Mouse (Mus musculus): ENCODE results near the gene Unc79. TPM values are rescaled to one million over a fixed set of nuclear protein-coding genes. Genes with fewer than 3 reads are reported as not detected.
A peak's percentile ranks its signal among the peaks of the same experiment; 100 is the strongest.

Unc79 gene
- polyA plus RNA-seq, 1 experiment from 2014 or later, result 3.4 TPM

DNA sequence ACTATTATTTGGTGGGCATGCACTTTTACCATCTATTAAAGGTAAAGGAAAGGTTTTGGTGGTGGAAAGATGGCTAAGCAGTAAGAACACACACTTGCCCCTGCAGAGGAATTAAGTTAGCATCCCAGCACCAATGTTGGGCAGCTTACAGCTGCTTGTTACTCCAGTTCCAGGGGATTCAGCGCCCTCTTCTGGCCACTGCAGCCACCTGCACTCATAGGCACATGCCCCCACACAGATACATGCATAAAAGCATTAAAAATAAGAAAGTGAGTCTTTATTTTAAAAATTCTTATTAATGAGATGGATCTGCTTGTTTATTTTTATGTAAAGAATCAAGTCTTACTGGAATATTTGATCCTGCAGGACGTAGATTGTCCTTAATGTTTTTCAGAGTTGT is 206.3 kb downstream of the Unc79 start:
- no peak overlapping the region for H3K9ac ChIP-seq (ENCODE audit: low read length)
- WGBS, result 73% methylated on average over 2 of the region's 2 CpGs
- ATAC-seq (ENCODE audit: insufficient read depth, low FRiP score, low TSS enrichment), result no peak

DNA sequence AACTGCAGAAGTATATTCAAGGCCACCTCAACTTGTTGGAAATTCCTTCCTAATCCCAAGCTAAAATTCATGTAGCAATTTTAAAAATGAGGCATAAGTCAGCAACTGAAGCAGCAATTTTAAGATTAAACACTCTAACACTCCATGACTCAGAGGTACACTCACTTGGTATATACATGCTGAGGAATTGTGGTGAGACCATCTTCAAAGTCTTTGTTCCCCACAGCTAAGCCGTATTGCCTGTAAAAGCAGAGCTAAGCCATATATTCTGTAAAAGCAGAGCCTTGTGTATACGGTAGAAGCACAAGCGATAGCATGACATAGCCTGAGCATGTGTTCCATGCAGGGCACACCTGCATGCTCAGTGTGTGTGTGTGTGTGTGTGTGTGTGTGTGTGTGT is 206.7 kb downstream of the Unc79 start:
- Histone ChIP-seq H3K4me2 (ENCODE audit: low read depth) (no peak overlapping the region), H3K36me3 (ENCODE audit: control insufficient read depth, insufficient read depth, low read length) (no peaks in the 10 kb centered on the region), H3K9ac (ENCODE audit: low read length) (no peak overlapping the region), H3K4me1 (ENCODE audit: control insufficient read depth, insufficient read depth, low read length) (no peaks in the 10 kb centered on the region), H3K27me3 (ENCODE audit: control insufficient read depth, insufficient read depth, low read length) (no peaks in the 10 kb centered on the region), H3K9me3 (ENCODE audit: control insufficient read depth, low read length) (no peaks in the 10 kb centered on the region), H3K4me3 (ENCODE audit: low read depth, low read length) (no peak overlapping the region), H3K27ac (ENCODE audit: low read depth, low read length) (no peak overlapping the region)
- 66% methylated on average over 3 of the region's 3 CpGs for WGBS
- no peak for DNase-seq (ENCODE audit: low spot score)
- ATAC-seq (ENCODE audit: insufficient read depth, low FRiP score, low TSS enrichment), result no peak

More for the DNA sequence above, 206.3 kb downstream of the Unc79 start:
- Histone ChIP-seq H3K9me3 (ENCODE audit: control insufficient read depth, low read length) (no peaks in the 10 kb centered on the region), H3K36me3 (ENCODE audit: control insufficient read depth, insufficient read depth, low read length) (no peaks in the 10 kb centered on the region), H3K4me3 (ENCODE audit: low read depth, low read length) (no peak overlapping the region), H3K4me1 (ENCODE audit: control insufficient read depth, insufficient read depth, low read length) (no peaks in the 10 kb centered on the region), H3K4me2 (ENCODE audit: low read depth) (no peak overlapping the region), H3K27ac (ENCODE audit: low read depth, low read length) (no peak overlapping the region), H3K27me3 (ENCODE audit: control insufficient read depth, insufficient read depth, low read length) (no peaks in the 10 kb centered on the region)
- DNase-seq (ENCODE audit: low spot score), result no peak

DNA sequence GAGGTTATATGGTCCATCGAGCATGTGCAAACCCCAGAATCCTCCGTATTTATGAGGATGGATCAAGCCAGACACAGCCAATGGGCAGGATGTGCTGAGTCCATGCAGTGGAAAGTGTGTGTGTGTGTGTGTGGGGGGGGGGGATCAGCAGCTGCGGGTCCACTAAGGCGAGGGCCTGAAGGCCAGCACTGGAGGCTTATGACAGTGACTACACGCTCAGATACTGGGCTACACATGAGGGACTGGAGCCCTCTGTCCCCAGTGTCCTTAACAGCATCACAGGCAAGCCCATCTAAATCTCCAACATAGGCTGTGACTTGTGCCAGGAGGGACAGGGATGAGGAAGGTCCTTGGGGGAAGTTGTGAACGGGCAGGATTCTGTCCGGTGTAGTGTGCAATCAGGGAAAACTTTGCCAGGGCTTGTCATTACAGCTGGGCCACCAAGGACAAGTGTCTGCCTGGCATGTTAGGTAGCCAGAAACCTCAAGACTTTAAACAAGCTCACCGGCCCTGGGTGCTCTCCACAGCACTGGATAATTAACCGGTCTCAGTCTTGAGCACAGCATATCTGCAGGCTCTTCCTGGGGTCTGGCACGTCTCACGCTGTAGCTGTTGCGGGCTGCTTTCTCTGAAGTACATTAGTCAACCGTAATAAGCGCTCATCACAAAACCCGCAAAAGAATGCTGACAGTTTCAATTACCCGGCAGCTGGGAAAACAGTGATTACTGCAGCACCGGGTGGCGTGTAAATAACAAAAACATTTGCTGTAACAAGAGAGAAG is 208.7 kb downstream of the Unc79 start:
- Histone ChIP-seq H3K27ac (ENCODE audit: low read depth, low read length) (no peak overlapping the region), H3K4me3 (ENCODE audit: low read depth, low read length) (no peak overlapping the region), H3K9me3 (ENCODE audit: control insufficient read depth, low read length) (no peaks in the 10 kb centered on the region), H3K4me2 (ENCODE audit: low read depth) (no peak overlapping the region), H3K27me3 (ENCODE audit: control insufficient read depth, insufficient read depth, low read length) (no peaks in the 10 kb centered on the region), H3K36me3 (ENCODE audit: control insufficient read depth, insufficient read depth, low read length) (no peaks in the 10 kb centered on the region), H3K9ac (ENCODE audit: low read length) (no peak overlapping the region), H3K4me1 (ENCODE audit: control insufficient read depth, insufficient read depth, low read length) (no peaks in the 10 kb centered on the region)
- 0 out of 2 replicates have a peak, but pooled peaks have one; percentile 23 for ATAC-seq (ENCODE audit: insufficient read depth, low FRiP score, low TSS enrichment)
- 71% methylated on average over 18 of the region's 18 CpGs for WGBS
- no peak for DNase-seq (ENCODE audit: low spot score)

DNA sequence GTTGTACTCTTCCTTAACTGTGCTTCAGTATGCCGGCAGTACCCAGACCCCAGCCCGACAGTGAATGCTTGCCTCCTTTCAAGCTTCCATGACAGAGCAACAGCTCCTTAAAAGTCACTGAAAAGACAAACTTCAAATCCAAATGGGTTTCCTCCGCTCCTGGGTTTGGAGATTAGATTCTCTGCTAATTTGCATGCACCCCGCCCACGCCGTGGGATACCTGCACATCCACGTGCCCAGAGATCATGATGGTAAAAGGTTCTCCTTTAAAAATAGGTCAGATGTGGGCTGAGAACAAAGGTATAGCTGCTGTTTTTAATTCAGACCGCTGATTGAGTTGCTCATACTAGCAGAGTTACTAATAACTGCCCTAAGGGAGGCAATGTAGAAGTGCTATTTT is 210.4 kb downstream of the Unc79 start:
- H3K9ac ChIP-seq (ENCODE audit: low read length), result no peak overlapping the region
- H3K27me3 ChIP-seq (ENCODE audit: control insufficient read depth, insufficient read depth, low read length), result no peaks in the 10 kb centered on the region
- no peaks in the 10 kb centered on the region for H3K9me3 ChIP-seq (ENCODE audit: control insufficient read depth, low read length)
- no peak overlapping the region for H3K27ac ChIP-seq (ENCODE audit: low read depth, low read length)
- ATAC-seq (ENCODE audit: insufficient read depth, low FRiP score, low TSS enrichment) (no peak), DNase-seq (ENCODE audit: low spot score) (no peak)
- no peaks in the 10 kb centered on the region for H3K4me1 ChIP-seq (ENCODE audit: control insufficient read depth, insufficient read depth, low read length)
- no peak overlapping the region for H3K4me2 ChIP-seq (ENCODE audit: low read depth)
- H3K4me3 ChIP-seq (ENCODE audit: low read depth, low read length), result no peak overlapping the region
- H3K36me3 ChIP-seq (ENCODE audit: control insufficient read depth, insufficient read depth, low read length), result no peaks in the 10 kb centered on the region
- WGBS, result 76% methylated on average over 8 of the region's 8 CpGs

DNA sequence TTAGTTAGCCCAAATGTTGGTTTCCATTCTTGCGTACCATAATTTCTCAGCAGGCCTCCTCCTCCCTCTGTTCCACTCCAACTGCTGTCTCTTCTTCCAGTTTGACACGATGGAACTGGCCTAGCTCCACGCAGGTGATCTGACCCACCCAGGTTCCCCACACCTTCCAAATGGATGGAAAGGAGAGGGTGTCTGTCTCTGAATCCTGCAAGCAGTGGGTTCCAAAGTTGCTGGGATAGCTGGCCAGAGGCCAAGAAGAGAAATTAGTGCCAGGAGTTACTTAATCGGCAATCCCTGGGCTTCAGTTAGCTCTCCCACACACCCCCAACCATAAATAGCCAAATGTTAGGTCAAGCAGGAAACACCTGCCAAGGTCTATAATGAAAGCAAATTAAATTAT is 212.1 kb downstream of the Unc79 start:
- H3K4me1 ChIP-seq (ENCODE audit: control insufficient read depth, insufficient read depth, low read length), result 0 out of 2 replicates have a peak, but pooled peaks cover 5% of the 10 kb centered on the region
- H3K36me3 ChIP-seq (ENCODE audit: control insufficient read depth, insufficient read depth, low read length), result no peaks in the 10 kb centered on the region
- ATAC-seq (ENCODE audit: insufficient read depth, low FRiP score, low TSS enrichment) (no peak), DNase-seq (ENCODE audit: low spot score) (no peak)
- H3K9me3 ChIP-seq (ENCODE audit: control insufficient read depth, low read length), result no peaks in the 10 kb centered on the region
- no peaks in the 10 kb centered on the region for H3K27me3 ChIP-seq (ENCODE audit: control insufficient read depth, insufficient read depth, low read length)
- no peak overlapping the region for H3K27ac ChIP-seq (ENCODE audit: low read depth, low read length)
- H3K9ac ChIP-seq (ENCODE audit: low read length), result no peak overlapping the region
- no peak overlapping the region for H3K4me2 ChIP-seq (ENCODE audit: low read depth)
- H3K4me3 ChIP-seq (ENCODE audit: low read depth, low read length), result no peak overlapping the region
- WGBS, result 95% methylated on average over 4 of the region's 4 CpGs

DNA sequence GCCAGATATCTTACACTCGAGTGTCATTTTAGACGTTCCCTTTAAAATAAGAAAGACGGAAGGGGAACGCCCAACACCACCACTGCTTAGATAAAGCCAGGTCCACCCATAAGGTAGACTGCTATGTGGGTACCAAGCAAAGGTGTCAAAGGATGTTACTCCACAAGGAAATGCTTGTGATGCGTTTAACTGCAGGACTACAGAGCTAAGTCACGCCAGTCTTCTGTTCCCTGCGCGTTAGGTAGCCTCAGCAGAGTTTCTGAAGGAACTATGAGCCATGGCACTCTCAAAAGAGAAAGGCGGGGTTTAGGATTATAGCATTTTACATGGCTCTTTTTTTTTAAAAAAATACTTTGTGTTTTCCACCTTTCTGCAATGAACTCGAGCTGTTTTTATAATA is 214.9 kb downstream of the Unc79 start:
- DNase-seq (ENCODE audit: low spot score), result no peak
- WGBS, result 84% methylated on average over 10 of the region's 10 CpGs
- H3K4me1 ChIP-seq (ENCODE audit: control insufficient read depth, insufficient read depth, low read length), result 0 out of 2 replicates have a peak, but pooled peaks cover 5% of the 10 kb centered on the region
- no peaks in the 10 kb centered on the region for H3K9me3 ChIP-seq (ENCODE audit: control insufficient read depth, low read length)
- no peaks in the 10 kb centered on the region for H3K36me3 ChIP-seq (ENCODE audit: control insufficient read depth, insufficient read depth, low read length)
- no peak overlapping the region for H3K4me2 ChIP-seq (ENCODE audit: low read depth)
- H3K9ac ChIP-seq (ENCODE audit: low read length), result no peak overlapping the region
- H3K4me3 ChIP-seq (ENCODE audit: low read depth, low read length), result no peak overlapping the region
- no peaks in the 10 kb centered on the region for H3K27me3 ChIP-seq (ENCODE audit: control insufficient read depth, insufficient read depth, low read length)
- no peak overlapping the region for H3K27ac ChIP-seq (ENCODE audit: low read depth, low read length)
- no peak for ATAC-seq (ENCODE audit: insufficient read depth, low FRiP score, low TSS enrichment)

DNA sequence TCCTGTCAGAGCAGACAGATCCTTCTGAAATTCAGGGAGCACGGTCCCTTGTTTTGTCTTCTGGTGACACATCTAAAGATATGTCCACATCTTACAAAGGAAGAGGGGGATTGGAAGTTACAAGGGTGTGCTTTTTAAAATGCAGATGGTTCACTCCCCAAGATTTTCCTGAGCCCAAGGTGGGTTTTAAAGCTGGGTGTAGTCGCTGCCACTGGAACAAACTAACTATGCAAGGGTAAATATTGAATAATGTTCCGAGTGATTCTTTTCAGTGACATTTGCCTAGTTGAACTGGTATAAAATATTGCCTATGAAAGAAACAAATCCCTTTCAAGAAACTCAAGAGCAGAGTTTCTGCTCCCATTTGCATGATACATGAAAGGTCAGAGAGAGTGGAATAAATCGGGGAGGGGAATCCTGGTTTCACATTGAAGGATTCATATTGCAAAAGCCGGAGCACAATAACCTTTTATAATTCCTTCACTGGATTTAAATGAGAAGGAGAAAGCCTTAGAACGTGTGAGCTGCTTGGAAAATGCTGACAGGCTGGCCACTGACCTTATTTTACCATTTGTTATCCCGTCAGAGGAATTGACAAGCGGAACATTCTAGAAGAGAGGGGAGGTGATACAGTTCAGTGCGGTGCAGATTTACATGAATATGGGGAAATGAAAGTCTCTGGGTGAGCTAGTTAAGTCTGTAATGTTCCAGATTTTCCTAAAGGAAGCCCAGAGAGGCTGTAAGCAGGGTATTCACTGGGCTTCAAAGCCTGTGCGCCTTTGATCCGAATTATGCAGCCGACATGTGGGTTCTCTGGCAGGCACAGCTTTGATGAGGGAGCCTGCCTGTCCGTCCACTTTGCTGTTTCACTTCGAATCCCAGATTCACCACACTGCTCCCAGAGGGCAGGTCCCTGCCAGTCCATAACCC is 215.7 kb downstream of the Unc79 start:
- H3K4me2 ChIP-seq (ENCODE audit: low read depth), result no peak overlapping the region
- no peak overlapping the region for H3K9ac ChIP-seq (ENCODE audit: low read length)
- H3K27ac ChIP-seq (ENCODE audit: low read depth, low read length), result no peak overlapping the region
- DNase-seq (ENCODE audit: low spot score), result no peak
- ATAC-seq (ENCODE audit: insufficient read depth, low FRiP score, low TSS enrichment), result no peak; the same call in 1 of the 2 replicates
- no peaks in the 10 kb centered on the region for H3K9me3 ChIP-seq (ENCODE audit: control insufficient read depth, low read length)
- H3K36me3 ChIP-seq (ENCODE audit: control insufficient read depth, insufficient read depth, low read length), result no peaks in the 10 kb centered on the region
- WGBS, result 47% methylated on average over 14 of the region's 14 CpGs
- no peak overlapping the region for H3K4me3 ChIP-seq (ENCODE audit: low read depth, low read length)
- no peaks in the 10 kb centered on the region for H3K27me3 ChIP-seq (ENCODE audit: control insufficient read depth, insufficient read depth, low read length)
- 0 out of 2 replicates have a peak, but pooled peaks cover 5% of the 10 kb centered on the region for H3K4me1 ChIP-seq (ENCODE audit: control insufficient read depth, insufficient read depth, low read length)

DNA sequence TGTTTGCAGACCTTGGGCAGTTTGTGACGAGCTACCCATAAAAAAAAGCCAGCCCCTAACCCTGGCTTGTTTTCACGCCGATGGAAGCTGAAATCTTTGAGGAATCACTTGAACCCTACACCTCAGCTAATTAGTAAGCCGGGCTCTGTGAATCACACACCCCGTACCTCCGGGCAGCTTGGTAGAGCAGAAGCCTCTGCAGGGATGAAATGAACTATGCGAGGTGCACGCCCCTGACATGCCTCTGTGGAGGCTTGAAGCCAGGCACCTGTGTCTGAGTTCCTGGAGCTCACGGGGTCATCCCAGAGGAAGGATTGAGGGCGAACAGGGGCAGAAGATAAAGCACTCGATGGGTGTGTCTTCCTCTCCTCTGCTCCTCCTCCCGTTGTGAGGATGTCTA is 220.2 kb downstream of the Unc79 start:
- no peaks in the 10 kb centered on the region for H3K27me3 ChIP-seq (ENCODE audit: control insufficient read depth, insufficient read depth, low read length)
- ATAC-seq (ENCODE audit: insufficient read depth, low FRiP score, low TSS enrichment) (no peak), DNase-seq (ENCODE audit: low spot score) (no peak)
- no peak overlapping the region for H3K4me3 ChIP-seq (ENCODE audit: low read depth, low read length)
- H3K9me3 ChIP-seq (ENCODE audit: control insufficient read depth, low read length), result no peaks in the 10 kb centered on the region
- H3K36me3 ChIP-seq (ENCODE audit: control insufficient read depth, insufficient read depth, low read length), result no peaks in the 10 kb centered on the region
- H3K4me1 ChIP-seq (ENCODE audit: control insufficient read depth, insufficient read depth, low read length), result 0 out of 2 replicates have a peak, but pooled peaks cover 5% of the 10 kb centered on the region
- no peak overlapping the region for H3K9ac ChIP-seq (ENCODE audit: low read length)
- H3K4me2 ChIP-seq (ENCODE audit: low read depth), result no peak overlapping the region
- H3K27ac ChIP-seq (ENCODE audit: low read depth, low read length), result no peak overlapping the region
- WGBS, result 83% methylated on average over 12 of the region's 12 CpGs

Data from neural tube, embryonic 11.5 days (tissue).